Mouse (Mus musculus): ENCODE measurements at regions not wholly inside any gene's neighbourhood (a gene's known extent, or its start where the extent isn't known, plus 50 kb on each side); places are given as distances from the start of the nearest gene placed in this dataset.

DNA sequence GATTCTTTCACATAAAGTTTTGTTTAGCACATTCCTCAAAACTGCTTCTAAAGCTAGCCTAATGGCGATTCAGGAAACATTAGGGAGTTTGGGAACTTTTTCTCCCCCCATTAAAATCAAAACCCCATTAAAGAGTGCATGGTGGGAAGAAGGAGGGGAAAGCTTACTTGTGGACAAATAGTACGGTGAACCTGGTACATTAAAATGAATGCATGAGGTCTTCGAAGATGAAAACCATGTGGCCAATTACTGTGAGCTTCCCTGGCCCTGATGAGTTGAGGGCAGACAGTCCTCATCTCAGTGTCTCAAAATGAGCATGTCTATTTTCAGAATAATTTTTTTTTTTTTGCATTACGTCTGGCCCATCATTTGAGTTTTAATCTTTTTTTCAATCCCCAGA lies 78.0 kb upstream of the Veph1 start:
- no peak overlapping the region for H3K27ac ChIP-seq (ENCODE audit: insufficient read depth, low read depth, low read length)
- TF ChIP-seq CTCF (IDR thresholded peaks at IDR 0.05; ENCODE audit: insufficient read depth, low read depth, low read length) = no peak
- no peak for TF ChIP-seq POLR2A (IDR thresholded peaks at IDR 0.05; ENCODE audit: insufficient read depth, low read depth, low read length)
- WGBS = 92% methylated on average over 4 of the region's 4 CpGs
- H3K4me1 ChIP-seq (ENCODE audit: control insufficient read depth, insufficient read depth, low read length) = no peaks in the 10 kb centered on the region
- H3K4me3 ChIP-seq (ENCODE audit: insufficient read depth, low read depth, low read length) = no peak overlapping the region

DNA sequence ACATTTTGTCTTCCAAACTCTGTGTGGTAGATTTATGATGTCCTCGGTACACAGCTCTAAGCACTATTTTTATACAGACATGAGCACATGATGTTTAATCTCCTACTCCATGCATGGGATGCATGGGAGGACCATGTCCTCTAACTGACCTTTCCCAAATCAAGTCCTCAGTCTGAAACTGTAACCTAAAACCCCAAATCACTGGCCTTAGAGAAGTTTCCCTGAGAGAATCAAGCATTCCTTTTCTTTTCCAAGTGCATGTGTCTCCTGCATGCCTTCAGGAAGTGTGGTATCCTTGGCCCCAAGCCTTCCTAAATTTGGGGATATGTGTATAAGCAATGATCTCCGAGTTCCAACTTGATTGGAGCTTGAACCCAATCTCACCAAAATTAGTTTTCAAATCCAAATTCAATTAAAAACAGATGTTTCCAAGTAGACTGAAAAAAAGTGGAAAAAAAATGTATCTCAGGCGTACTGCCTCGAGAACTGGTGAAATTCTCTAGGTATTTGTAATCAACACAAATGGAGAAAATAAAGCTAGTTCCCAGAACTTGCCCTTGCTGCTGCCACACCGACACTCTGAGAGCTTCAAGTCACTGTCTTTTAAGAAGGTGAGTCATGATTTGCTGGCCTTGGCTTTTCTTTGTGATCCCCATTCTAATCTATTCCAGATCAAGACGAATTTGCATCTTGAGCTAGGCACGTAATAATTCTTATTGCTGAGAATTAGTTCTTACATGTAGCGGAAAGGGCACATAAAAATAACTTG lies 77.4 kb upstream of the Veph1 start:
- WGBS = 85% methylated on average over 8 of the region's 8 CpGs
- Histone ChIP-seq H3K27ac (ENCODE audit: insufficient read depth, low read depth, low read length) (no peak overlapping the region), H3K4me1 (ENCODE audit: control insufficient read depth, insufficient read depth, low read length) (no peaks in the 10 kb centered on the region), H3K4me3 (ENCODE audit: insufficient read depth, low read depth, low read length) (no peak overlapping the region)
- TF ChIP-seq POLR2A (IDR thresholded peaks at IDR 0.05; ENCODE audit: insufficient read depth, low read depth, low read length) (no peak), CTCF (IDR thresholded peaks at IDR 0.05; ENCODE audit: insufficient read depth, low read depth, low read length) (no peak)
